Mouse (Mus musculus) forebrain, embryonic 10.5 days (tissue): ENCODE data around the gene Fam166a. TPM values are rescaled to one million over a fixed set of nuclear protein-coding genes. Genes with fewer than 3 reads are reported as not detected.
A peak's percentile ranks its signal among the peaks of the same experiment; 100 is the strongest.

Experiments used
- DNase-seq: peaks from one replicate; pipeline ENCODE4 v3.0.0-alpha.2; 2017; ENCODE audit warnings: low spot score; ENCODE audit errors: extremely low spot score
- H3K27ac ChIP-seq: fragments of 300-500 bp; sonication (generic); 2 replicates; pipeline ENCODE4 v1.5.1; 2016; ENCODE audit warnings: mild to moderate bottlenecking
- H3K27me3 ChIP-seq: fragments of 300-500 bp; sonication (generic); 2 replicates; pipeline ENCODE4 v1.6.1; 2016; ENCODE audit warnings: mild to moderate bottlenecking; ENCODE audit not compliant: poor library complexity, severe bottlenecking
- H3K36me3 ChIP-seq: fragments of 300-500 bp; sonication (generic); replicated peaks from 2 replicates; pipeline ENCODE4 v1.6.1; 2016; ENCODE audit warnings: mild to moderate bottlenecking, moderate library complexity
- H3K4me1 ChIP-seq: fragments of 300-500 bp; sonication (generic); 2 replicates; pipeline ENCODE4 v1.6.1; 2016
- H3K4me3 ChIP-seq: fragments of 300-500 bp; sonication (generic); 2 replicates; pipeline ENCODE4 v1.5.1; 2016; ENCODE audit warnings: mild to moderate bottlenecking, moderate library complexity
- H3K9me3 ChIP-seq: fragments of 300-500 bp; sonication (generic); 2 replicates; pipeline ENCODE4 v1.6.1; 2016; ENCODE audit warnings: mild to moderate bottlenecking, moderate library complexity
- WGBS: fragments of 180-500 bp; shearing (Covaris S2); methylation state at CpG from one replicate; pipeline ENCODE4 v1.1.7; 2016; 5-methylcytosine and 5-hydroxymethylcytosine counted together
- polyA plus RNA-seq: library from polyadenylated mRNA; unstranded; fragments of >200 nt; fragmentation: Nextera tagmentation; extraction: Ambion mirVana; gene quantifications from 2 replicates; pipeline ENCODE4 v1.2.1, GENCODE M21; 2016

The Fam166a gene
- polyA plus RNA-seq, 1 experiment from 2014 or later, result 0.67 TPM

DNA sequence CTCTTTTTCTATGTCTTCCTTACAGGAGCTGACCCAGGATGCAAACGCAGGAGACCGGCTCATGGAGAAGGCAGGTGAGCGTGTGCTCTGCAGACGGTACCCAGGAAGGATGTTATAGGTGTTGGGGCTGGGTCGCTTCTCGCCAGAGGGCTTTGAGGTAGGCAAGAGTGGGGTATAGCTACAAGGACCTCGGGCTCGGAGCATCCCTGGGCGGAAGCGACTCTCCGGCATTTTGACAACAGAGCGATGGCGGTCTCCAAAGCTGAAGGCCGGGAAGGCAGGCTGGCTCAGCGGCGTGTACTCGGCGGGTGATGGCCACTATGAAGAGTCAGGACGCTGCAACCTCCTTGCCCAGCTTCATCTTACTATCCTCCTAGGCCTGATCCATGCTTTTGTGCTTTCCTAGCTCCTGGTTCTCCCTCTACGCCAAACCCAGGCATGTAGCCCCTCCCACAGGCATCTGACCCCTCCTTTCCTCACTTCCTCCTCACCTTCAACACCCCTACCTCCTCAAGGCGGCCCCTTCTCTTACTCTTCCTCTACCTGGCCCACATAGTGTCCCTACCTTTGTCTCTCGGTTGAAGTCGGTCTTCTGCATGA lies 5.2 kb upstream of the Fam166a start:
- no peak for DNase-seq
- Histone ChIP-seq H3K4me1 (peaks cover 26% of the 10 kb centered on the region), H3K27me3 (peaks cover 22% of the 10 kb centered on the region), H3K36me3 (peaks cover 14% of the 10 kb centered on the region), H3K27ac (no peak overlapping the region), H3K9me3 (no peaks in the 10 kb centered on the region), H3K4me3 (peak overlapping the region; percentile 2; the same call in 1 of the 2 replicates)
- 67% methylated on average over 23 of the region's 23 CpGs for WGBS

DNA sequence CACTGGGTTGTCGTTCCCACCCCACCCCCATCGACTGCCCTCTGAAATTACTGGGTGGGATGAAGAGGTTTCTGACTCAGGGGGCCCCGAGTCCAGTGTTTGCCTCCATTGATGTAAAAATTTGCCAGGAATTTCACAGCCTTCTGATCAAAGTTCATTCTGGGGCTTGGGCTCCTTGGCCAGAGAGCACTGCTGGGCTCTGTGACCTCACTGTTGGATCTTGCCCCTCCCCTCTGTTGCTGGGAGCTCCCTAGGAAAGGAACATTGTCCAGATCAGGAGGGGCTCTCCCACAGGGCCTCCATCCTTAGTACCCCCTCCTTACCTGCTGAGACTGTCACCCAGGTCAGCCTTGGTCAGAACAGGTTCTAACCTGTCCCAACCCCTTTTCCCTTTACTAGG lies 4.1 kb upstream of the Fam166a start, which contains the start of gene Stpg3:
Gene Stpg3, minus strand, starts transcription at position 194 of the 400 bp plus-strand sequence.
- no peaks in the 10 kb centered on the region for H3K9me3 ChIP-seq
- DNase-seq, result no peak

GRCm38 (mm10) chr2:25217666-25218065 lies 879 bp upstream of the Fam166a start:
- Histone ChIP-seq H3K4me3 (no peak overlapping the region), H3K9me3 (no peaks in the 10 kb centered on the region), H3K27ac (no peak overlapping the region), H3K27me3 (peaks cover 16% of the 10 kb centered on the region; the same call in 1 of the 2 replicates), H3K36me3 (peaks cover 15% of the 10 kb centered on the region), H3K4me1 (peaks cover 9% of the 10 kb centered on the region)
- 63% methylated on average over 2 of the region's 2 CpGs for WGBS
- DNase-seq, result no peak

More for the DNA sequence above, 4.1 kb upstream of the Fam166a start, which contains the start of gene Stpg3:
- H3K4me3 ChIP-seq, result peak within 1 kb of the TSS; percentile 2; the same call in 1 of the 2 replicates
- no peak within 1 kb of the TSS for H3K27ac ChIP-seq
- peaks cover 22% of the 10 kb centered on the region for H3K27me3 ChIP-seq
- H3K4me1 ChIP-seq, result peaks cover 26% of the 10 kb centered on the region
- WGBS, result 80% methylated on average over 3 of the region's 3 CpGs
- peaks cover 4% of the 10 kb centered on the region; the same call in 1 of the 2 replicates for H3K36me3 ChIP-seq

GRCm38 (mm10) chr2:25221331-25221772 lies 2.8 kb downstream of the Fam166a start:
- H3K9me3 ChIP-seq, result no peaks in the 10 kb centered on the region

GRCm38 (mm10) chr2:25223681-25224491 lies 5.3 kb downstream of the Fam166a start:
- peak overlapping the region; percentile 87 for H3K4me3 ChIP-seq
- peak; percentile 35 for DNase-seq
- peak overlapping the region; percentile 97 for H3K27ac ChIP-seq
- H3K36me3 ChIP-seq, result peaks cover 27% of the 10 kb centered on the region
- peaks cover 37% of the 10 kb centered on the region for H3K4me1 ChIP-seq
- H3K27me3 ChIP-seq, result no peaks in the 10 kb centered on the region
- H3K9me3 ChIP-seq, result no peaks in the 10 kb centered on the region
- WGBS, result 3% methylated on average over 51 of the region's 53 CpGs

More at GRCm38 (mm10) chr2:25221331-25221772, 2.8 kb downstream of the Fam166a start:
- Histone ChIP-seq H3K27ac (no peak overlapping the region), H3K27me3 (no peaks in the 10 kb centered on the region), H3K36me3 (peaks cover 27% of the 10 kb centered on the region), H3K4me1 (peaks cover 29% of the 10 kb centered on the region), H3K4me3 (no peak overlapping the region)
- DNase-seq, result no peak
- 73% methylated on average over 5 of the region's 5 CpGs for WGBS

DNA sequence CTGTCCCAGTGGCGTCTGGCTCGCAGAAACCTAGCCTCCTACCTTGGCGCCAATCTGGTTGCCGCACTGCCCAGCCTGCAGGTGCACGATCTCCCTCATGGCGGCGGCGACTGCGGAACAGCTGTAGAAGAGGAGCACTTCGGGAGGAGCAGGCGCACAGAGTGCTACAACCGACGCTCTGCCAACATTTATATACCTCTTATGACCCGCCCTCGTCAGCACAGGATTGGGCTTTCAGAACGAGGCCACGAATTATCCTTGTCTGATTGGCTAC lies 5.9 kb downstream of the Fam166a start, which contains the start of gene Tubb4b:
Gene Tubb4b, minus strand, starts transcription at position 211 of the 274 bp plus-strand sequence.
- no peak for DNase-seq

DNA sequence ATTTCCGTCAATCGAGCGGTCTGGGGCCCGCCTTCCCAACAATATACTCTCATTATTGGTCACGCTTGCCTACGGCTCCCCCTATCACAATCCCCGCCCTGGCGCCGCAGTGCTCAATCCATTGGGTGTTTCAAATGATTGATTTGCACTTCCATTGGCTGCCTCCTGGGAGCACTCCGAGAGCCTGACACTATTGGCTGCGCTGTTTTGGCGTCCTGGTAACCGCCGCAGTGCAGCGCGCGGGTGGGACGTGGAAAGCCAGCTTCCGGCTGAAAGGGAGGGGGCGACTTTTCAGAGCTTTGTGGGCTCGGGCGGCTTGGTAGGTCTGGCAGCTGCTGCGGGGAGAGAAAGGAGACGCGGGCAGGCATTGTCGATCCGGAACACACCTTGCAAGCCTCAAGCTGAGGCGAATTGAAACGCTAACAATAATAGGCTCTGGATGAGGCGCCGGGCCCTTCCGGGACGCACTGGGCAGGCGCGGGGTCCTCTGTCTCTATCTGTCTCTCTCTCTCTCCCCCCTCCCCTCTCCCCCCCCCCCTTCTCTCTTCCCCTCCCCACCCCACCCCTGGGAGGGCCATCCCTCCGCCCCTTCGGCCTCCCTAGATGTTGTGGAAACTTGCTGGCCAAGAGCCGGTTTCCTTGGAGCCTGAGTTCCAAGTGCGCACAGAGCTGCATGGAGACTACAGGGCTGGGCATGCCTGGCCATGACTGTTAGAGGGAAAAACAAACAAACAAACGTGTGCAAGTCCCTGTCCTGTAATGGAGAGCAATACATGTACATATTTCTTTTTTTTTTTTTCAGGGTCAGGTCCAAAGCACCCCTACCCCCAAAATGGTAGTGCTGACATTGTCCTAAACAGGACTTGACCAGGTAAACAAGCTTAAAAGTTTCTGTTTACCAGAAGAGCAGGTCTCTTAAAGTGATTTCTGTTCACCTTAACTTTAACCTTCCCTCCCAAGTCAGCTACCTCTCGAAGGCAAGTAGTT lies 6.5 kb downstream of the Fam166a start:
- Histone ChIP-seq H3K9me3 (no peaks in the 10 kb centered on the region), H3K4me3 (peak overlapping the region; percentile 87), H3K4me1 (peaks cover 40% of the 10 kb centered on the region), H3K27ac (peak overlapping the region; percentile 97), H3K36me3 (peaks cover 27% of the 10 kb centered on the region), H3K27me3 (0 out of 2 replicates have a peak, but pooled peaks cover under 1% of the 10 kb centered on the region)
- peak; percentile 98 for DNase-seq
- 2% methylated on average over 41 of the region's 41 CpGs for WGBS

More for the DNA sequence above, 5.9 kb downstream of the Fam166a start, which contains the start of gene Tubb4b:
- Histone ChIP-seq H3K4me3 (peak within 1 kb of the TSS; percentile 87), H3K36me3 (peaks cover 27% of the 10 kb centered on the region), H3K27ac (peak within 1 kb of the TSS; percentile 97), H3K4me1 (peaks cover 40% of the 10 kb centered on the region), H3K9me3 (no peaks in the 10 kb centered on the region), H3K27me3 (no peaks in the 10 kb centered on the region)
- WGBS, result under 1% methylated on average over 17 of the region's 17 CpGs

GRCm38 (mm10) chr2:25225811-25226379 lies 7.3 kb downstream of the Fam166a start:
- WGBS, result 81% methylated on average over 8 of the region's 8 CpGs
- Histone ChIP-seq H3K4me1 (peaks cover 40% of the 10 kb centered on the region), H3K9me3 (no peaks in the 10 kb centered on the region), H3K27ac (peak overlapping the region; percentile 97), H3K36me3 (peaks cover 27% of the 10 kb centered on the region), H3K4me3 (peak overlapping the region; percentile 87), H3K27me3 (peaks cover 8% of the 10 kb centered on the region)
- no peak for DNase-seq

DNA sequence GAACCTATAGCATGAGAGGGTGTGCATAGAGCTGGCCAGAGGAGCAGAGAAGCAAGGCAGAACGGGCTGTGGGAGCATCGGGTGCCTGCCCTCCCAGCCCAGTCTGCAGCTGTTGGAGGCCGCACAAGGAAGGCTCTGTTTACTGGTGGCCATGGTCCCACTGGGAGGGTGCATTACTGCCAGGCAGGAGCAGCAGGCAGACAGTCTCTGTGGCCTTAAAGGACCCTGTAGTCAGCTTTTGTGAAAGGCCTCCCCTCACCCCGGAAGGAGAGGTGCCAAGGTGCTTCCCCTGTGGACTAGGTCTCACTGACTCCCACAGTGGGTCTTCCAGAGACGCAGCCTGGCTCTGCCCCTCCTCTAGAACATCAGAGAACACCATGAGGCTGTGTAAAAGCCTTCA lies 8.3 kb downstream of the Fam166a start:
- 86% methylated on average over 5 of the region's 5 CpGs for whole genome bisulfite sequencing
- peaks cover 38% of the 10 kb centered on the region for H3K4me1 ChIP-seq
- DNase-seq, result no peak
- no peaks in the 10 kb centered on the region for H3K9me3 ChIP-seq
- peaks cover 18% of the 10 kb centered on the region for H3K36me3 ChIP-seq
- H3K27me3 ChIP-seq, result peaks cover 14% of the 10 kb centered on the region
- peak overlapping the region; percentile 32; the same call in 1 of the 2 replicates for H3K27ac ChIP-seq
- H3K4me3 ChIP-seq, result no peak overlapping the region

DNA sequence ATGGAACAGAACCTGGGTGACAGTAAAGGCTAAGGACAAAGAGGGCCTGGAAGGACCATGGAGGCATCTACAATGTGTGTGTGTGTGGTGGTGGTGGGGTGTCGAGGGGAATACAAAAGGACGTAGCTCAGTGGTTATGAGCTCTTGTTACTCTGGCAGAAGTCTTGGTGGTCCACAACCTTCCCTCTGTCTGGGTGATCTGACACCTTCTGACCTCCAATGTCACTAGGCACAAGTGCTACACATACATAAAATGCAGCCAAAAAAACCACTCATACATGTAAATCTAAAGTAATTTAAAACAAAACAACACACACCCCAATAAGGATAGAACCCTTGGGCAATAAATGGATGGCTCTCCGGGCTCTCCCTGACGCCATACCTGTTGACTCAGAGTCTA lies 8.9 kb downstream of the Fam166a start:
- 94% methylated on average over 4 of the region's 4 CpGs for WGBS
- H3K36me3 ChIP-seq, result peaks cover 13% of the 10 kb centered on the region
- peaks cover 14% of the 10 kb centered on the region for H3K27me3 ChIP-seq
- no peak overlapping the region for H3K4me3 ChIP-seq
- peaks cover 37% of the 10 kb centered on the region for H3K4me1 ChIP-seq
- no peaks in the 10 kb centered on the region for H3K9me3 ChIP-seq
- DNase-seq, result no peak
- 0 out of 2 replicates have a peak overlapping the region, but pooled peaks have one; percentile 32 for H3K27ac ChIP-seq

- Histone ChIP-seq H3K27me3 (peaks cover 14% of the 10 kb centered on the region), H3K9me3 (no peaks in the 10 kb centered on the region), H3K4me1 (peaks cover 30% of the 10 kb centered on the region), H3K27ac (peak overlapping the region; percentile 80), H3K4me3 (peak overlapping the region; percentile 38), H3K36me3 (peaks cover 3% of the 10 kb centered on the region)
- 0% methylated on average over 7 of the region's 7 CpGs for WGBS
- peak; percentile 81 for DNase-seq
Observed at GRCm38 (mm10) chr2:25228431-25228889, 9.9 kb downstream of the Fam166a start.
